Mouse (Mus musculus): Measurements from ENCODE around the gene Jmjd8.

Gene Jmjd8

GRCm38 (mm10) chr17:25808789-25809605, 19.7 kb upstream of the Jmjd8 start, which contains the start of gene Fbxl16:
Fbxl16 (plus strand) TSS chr17:25809085.
- no peak for DNase-seq (ENCODE audit: low spot score in 2 of 2)

DNA sequence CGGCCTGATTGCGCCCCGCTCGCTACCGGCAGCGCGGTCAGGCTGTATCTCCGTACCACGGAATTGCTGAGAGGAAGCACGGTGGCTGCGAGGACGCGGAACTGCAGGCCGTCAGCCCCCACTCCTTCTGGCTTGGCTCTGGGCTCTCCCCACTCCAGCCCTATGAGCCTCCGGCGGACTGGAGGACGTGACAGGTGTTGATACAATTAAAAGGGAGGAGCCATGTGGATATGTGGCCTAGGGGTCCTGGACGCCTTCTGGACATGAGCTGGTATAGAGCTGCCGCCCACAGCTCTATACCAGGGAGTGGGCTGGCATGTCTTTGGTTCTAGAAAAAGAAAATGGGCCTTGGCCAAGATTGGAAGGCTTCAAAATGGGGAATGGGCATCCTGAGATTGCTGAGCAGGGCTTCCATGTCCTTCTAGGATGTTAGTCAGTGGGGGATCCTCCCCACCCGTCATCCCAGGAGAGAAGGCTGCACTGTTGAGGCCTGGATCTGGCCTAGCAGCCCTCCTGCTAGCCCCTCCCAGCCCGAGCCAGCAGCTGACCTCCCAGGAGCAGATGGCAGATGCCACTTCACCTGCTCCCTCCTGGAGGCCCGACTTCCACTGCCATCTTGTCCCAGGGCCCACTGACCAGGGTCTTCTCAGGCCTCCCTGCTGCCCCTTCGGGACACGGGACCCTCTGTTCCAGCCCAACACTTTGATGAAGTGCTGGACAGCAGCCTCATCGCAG, 18.9 kb upstream of the Jmjd8 start:
- DNase-seq (ENCODE audit: low spot score in 2 of 2): no peak

DNA sequence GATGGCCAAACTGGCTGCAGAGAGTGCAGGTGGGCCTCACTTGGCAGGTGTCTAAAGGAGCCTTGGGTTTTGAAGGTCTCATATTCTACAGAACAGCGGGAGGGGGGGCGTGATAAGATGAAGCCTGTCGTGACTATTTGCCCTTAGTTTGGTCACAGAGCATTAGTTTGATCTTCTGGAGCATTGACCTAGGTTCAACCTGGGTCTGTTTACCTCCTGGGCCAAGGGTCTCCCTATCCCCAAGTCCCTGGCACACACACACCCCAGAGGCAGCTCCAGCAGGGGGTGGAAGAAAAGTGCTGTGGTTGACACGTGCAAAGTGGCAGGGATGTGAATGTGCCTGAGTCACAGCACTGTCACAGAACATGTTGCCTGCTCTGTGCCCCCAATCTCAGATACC, 17.8 kb upstream of the Jmjd8 start:
- no peak for DNase-seq (ENCODE audit: low spot score in 2 of 2)

DNA sequence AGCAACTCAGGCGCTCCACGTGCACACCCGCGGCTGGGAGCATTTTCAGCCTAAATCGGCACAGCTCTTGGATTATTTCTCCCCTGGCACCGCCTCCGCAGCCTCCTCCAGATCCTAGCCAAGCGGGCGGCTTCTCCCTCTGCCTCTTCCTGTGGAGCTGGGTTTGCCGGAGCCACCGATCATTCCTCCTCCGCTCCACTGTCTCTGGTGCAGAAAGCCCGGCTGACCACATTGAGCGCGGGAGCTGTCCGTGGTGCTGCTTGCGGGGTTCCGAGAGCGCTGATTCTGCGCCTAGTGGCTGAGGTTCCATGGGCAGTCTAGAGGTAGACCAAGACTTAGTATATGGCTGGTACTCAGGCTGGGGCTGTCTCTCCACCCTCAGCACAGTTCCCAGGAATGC, 15.2 kb upstream of the Jmjd8 start:
- DNase-seq (ENCODE audit: low spot score in 2 of 2): peak in 1 of 2 experiments; percentile 82

DNA sequence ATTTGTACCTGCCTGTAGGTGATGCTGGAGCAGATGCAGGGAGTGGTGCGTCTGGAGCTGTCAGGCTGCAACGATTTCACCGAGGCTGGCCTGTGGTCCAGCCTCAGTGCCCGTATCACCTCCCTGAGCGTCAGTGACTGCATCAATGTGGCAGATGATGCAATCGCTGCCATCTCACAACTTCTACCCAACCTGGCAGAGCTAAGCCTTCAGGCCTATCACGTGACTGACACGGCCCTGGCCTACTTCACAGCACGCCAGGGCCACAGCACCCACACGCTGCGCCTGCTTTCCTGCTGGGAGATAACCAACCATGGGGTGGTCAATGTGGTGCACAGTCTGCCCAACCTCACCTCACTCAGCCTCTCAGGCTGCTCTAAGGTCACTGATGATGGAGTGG, 11.0 kb upstream of the Jmjd8 start:
- no peak for DNase-seq (ENCODE audit: low spot score in 2 of 2)

- DNase-seq (ENCODE audit: low spot score in 2 of 2): no peak
Measured at GRCm38 (mm10) chr17:25818851-25819780, 9.6 kb upstream of the Jmjd8 start.

DNA sequence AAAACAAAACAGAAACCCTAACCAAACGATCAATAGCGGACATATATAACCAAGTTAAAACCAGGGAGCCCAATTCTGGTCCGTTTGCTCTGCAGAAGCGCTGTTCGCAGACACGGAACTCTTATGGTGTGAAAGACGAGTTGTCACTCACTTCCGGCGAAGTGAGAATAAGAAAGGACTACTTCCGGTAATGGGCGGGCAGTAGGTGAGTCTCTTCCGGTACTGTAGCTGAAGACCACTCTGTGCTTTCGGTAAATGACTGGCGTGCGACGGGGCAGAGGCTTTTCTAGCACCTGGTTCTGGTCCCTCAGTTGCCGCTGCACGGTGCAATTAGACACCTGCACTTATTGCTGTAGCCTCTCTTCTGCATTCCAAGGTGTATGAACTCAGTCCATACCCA, 5.2 kb upstream of the Jmjd8 start, which contains the start of gene Wdr24:
Gene Wdr24 (plus strand): TSS at position 176 of the 400 bp plus-strand sequence.
- peak; percentile 62 to 82 for DNase-seq (ENCODE audit: low spot score in 2 of 2)

GRCm38 (mm10) chr17:25824362-25825142, 4.1 kb upstream of the Jmjd8 start:
- no peak for DNase-seq (ENCODE audit: low spot score in 2 of 2)

DNA sequence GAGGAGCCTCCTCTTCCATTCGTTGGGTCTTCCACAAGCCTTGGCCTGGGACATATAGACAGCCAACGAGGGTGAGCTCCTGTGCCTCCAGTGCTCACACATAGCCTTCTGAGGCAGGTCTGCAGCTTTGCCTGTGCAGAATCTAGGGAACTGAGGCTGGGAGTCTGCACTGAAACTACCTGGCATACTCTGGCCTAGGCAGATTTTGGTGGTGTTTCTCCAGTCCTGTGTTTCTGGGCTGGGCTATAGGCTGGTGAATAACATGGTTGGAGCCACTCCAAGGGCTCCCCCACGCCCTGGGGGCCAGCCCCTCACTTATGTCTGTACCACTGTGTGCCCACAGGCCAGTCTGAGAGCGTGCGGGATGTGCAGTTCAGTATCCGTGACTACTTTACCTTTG, 3.4 kb upstream of the Jmjd8 start:
- no peak for DNase-seq (ENCODE audit: low spot score in 2 of 2)

DNA sequence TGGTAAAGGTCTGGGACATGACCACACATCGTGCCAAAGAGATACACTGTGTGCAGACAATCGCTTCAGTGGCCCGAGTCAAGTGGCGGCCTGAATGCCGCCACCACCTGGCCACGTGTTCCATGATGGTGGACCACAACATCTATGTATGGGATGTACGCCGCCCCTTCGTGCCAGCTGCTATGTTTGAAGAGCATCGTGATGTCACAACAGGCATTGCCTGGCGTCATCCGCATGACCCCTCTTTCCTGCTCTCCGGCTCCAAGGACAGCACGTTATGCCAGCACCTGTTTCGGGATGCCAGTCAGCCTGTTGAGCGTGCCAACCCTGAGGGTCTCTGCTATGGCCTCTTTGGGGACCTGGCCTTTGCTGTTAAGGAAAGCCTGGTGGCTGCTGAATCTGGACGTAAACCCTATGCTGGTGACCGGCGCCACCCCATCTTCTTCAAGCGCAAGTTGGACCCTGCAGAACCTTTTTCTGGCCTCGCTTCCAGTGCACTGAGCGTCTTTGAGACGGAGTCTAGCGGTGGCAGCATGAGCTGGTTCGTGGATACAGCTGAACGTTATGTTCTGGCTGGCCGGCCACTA, 2.6 kb upstream of the Jmjd8 start:
- DNase-seq (ENCODE audit: low spot score in 2 of 2): no peak

DNA sequence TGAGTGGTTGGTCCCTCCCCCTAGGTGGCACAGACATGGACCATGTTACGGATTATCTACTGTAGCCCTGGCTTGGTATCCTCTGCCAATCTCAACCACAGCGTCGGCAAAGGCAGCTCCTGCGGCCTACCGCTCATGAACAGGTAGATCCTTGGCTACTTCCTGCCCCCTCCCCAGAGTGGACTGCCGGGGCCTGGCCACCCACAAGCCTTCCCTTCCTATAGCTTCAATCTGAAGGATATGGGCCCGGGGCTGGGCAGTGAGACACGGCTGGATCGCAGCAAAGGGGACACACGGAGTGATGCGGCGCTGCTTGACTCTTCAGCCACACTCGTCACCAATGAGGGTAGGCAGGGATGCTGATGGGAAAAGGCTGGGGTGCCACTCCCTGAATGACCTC, 1.7 kb upstream of the Jmjd8 start:
- DNase-seq (ENCODE audit: low spot score in 2 of 2): no peak

DNA sequence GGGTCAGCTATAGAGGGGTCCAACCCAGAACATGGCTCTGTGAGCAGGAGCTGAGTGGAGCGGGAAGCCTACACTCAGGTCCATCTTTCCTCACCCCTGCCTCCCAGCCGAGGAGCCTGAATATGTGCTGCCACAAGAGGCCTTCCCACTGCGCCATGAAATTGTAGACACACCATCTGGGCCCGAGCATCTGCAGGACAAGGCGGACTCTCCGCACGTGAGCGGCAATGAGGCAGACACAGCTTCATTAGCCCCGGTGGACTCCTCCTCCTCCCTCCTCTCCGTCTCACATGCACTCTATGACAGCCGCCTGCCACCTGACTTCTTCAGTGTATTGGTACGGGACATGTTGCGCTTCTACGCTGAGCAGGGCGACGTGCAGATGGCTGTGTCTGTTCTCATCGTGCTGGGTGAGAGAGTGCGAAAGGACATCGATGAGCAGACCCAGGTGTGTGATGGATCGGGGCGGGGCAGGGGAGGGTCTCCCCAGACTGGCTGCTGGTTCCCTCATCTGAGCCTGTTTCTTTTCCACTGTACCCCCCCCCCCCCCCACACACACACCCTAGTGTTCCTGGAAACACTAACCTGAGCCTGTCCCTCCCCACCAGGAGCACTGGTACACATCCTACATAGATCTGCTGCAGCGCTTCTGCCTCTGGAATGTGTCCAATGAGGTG, 983 bp upstream of the Jmjd8 start:
- DNase-seq (ENCODE audit: low spot score in 2 of 2): no peak

GRCm38 (mm10) chr17:25828223-25828594, 458 bp upstream of the Jmjd8 start:
- no peak for DNase-seq (ENCODE audit: low spot score in 2 of 2)

DNA sequence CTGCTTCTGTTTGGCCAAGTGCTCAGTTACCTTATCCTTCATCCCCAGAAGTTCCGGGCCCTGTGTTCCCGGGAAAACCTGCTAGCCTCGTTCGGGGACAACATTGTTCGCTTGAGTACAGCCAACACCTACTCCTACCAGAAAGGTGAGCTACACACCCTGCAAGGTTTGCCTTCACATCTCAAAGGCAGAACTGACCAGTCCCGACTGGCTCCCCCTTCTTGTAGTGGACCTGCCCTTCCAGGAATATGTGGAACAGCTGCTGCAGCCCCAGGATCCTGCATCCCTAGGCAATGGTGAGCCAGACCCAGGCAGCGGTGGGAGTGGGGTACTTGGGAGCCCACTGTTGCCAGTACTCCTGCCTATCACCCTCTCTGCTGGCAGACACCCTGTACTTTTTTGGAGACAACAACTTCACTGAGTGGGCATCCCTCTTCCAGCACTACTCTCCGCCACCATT, 921 bp downstream of the Jmjd8 start:
- no peak for DNase-seq (ENCODE audit: low spot score in 2 of 2)

DNA sequence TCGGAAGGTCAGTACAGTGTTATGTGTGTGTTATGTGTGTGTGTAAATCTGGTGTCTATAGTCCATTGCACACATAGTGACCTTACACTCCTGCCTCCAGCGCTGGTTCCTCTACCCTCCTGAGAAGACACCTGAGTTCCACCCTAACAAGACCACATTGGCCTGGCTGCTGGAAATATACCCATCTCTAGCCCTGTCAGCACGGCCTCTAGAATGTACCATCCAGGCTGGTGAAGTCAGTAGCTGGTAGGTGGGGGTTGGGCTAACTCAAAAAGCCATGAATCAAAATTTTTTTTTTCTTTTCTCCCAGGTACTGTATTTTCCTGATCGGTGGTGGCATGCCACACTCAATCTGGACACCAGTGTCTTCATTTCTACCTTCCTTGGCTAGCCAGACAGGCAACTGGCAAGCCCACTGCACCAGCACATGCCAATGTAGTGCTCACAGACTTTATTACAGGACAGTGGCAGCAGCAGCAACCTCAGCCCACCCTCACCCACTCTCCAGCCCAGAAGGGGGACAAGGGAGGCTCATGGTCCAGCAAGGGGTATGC, 1.6 kb downstream of the Jmjd8 start:
- DNase-seq (ENCODE audit: low spot score in 2 of 2): no peak

- DNase-seq (ENCODE audit: low spot score in 2 of 2): no peak
Measured at GRCm38 (mm10) chr17:25830806-25831431, 2.3 kb downstream of the Jmjd8 start.

DNA sequence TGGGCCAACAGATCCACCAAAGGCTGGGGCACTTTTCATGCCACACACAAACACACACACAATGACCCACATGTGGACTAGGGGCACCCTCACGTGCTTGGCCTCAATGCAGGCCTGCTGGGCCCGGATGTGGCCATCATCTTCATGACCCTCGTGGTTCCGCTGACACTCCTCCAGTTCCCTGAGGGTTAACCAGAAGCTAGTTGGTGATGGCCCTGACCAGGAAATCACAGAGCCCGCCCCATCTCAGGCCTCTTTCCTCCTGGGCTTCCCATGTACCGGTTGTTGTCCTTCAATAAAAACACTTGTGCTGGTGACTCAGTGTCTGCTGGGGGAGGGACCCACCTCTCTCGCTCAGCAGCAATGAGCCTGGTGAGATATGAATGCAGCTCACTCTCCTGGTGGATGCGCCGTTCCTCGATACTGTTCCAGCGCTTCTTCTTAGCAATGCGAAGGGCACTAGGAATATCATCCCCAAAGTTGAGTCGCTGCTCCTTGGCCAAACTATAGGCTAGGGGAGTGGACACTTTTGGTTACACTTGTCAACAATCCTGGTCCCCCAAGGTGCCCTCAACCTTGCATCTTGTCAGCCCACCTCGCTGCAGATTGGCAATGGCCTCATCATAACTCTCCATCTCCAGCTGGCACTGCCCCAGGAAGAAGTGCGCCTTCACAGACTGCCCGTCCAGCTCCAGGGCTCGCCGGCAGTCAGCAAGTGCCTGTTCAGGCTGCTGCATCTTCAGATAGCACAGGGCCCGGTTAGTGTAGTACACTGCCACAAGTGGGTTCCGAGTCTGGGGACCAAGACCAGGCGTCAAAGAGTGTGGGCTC, 3.0 kb downstream of the Jmjd8 start:
- DNase-seq (ENCODE audit: low spot score in 2 of 2): no peak

Measured in thymus, postnatal 10 days (tissue).